Mouse (Mus musculus): Measurements from ENCODE around the gene Itih1.

The Itih1 gene

DNA sequence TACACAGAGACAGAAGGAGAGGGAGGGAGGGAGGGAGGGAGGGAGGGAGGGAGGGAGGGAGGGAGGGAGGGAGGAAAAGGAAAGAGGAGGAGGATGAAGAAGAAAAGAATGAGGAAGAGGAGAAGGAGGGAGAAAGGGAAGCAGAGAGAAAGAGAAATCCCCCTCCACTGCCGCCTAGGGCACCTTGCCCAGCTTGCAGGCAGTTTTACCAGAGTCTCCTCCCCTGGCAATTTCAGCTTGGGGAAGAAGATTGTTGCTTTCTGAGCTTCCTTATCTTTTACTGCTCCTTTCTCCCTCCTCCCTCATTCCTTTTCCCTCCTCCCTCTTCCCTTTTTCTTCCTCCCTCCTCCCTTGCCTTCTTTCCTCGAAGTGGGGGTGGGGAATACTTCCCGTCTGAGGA is 40.1 kb downstream of the Itih1 start:
- DNase-seq, result no peak

- DNase-seq, result no peak
Measured at GRCm38 (mm10) chr14:30902628-30903027, 40.5 kb downstream of the Itih1 start.

DNA sequence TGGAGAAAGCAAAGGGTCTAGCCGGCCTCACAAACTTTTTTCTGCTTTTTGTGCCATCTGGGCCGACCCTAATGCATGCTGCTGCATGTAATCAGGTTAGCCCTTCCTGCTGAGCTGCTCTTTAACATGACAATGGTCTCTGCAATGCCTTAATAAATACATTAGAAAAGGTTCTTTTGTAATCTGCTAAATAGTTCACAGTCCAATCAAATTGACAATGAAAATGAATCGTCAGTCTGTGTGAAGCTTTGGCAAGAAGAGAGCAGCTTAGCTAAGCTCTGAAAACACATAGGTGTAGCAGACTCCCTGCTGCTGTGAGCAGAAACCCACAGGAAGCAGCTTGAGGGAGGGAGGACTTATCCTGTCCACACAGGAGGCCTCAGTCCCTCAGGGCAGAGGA is 43.1 kb downstream of the Itih1 start:
- no peak for DNase-seq

GRCm38 (mm10) chr14:30888271-30888732 is 54.8 kb downstream of the Itih1 start:
- DNase-seq, result peak; percentile 27 to 56

GRCm38 (mm10) chr14:30886204-30886603 is 56.9 kb downstream of the Itih1 start, which contains the start of gene Itih4:
Itih4 (plus strand) TSS chr14:30886476.
- DNase-seq, result no peak

DNA sequence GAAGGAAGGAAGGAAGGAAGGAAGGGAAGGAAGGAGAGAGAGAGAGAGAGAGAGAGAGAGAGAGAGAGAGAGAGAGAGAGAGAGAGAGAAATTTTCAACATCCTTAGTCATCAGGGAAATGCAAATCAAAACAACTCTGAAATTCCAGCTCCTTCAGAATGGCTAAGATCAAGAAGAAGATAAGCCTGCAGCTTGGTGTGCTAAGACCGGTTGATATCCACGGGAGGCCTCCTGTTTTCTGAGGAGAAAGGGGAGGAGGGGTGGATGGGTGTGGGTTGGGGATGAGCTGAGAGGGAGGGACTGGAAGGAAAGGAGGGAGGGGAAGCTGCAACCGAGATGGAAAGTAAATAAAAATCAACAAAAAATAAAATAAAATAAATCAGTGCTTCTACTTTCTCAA is 57.8 kb downstream of the Itih1 start:
- DNase-seq, result no peak

GRCm38 (mm10) chr14:30881718-30882108 is 61.4 kb downstream of the Itih1 start:
- no peak for DNase-seq

DNA sequence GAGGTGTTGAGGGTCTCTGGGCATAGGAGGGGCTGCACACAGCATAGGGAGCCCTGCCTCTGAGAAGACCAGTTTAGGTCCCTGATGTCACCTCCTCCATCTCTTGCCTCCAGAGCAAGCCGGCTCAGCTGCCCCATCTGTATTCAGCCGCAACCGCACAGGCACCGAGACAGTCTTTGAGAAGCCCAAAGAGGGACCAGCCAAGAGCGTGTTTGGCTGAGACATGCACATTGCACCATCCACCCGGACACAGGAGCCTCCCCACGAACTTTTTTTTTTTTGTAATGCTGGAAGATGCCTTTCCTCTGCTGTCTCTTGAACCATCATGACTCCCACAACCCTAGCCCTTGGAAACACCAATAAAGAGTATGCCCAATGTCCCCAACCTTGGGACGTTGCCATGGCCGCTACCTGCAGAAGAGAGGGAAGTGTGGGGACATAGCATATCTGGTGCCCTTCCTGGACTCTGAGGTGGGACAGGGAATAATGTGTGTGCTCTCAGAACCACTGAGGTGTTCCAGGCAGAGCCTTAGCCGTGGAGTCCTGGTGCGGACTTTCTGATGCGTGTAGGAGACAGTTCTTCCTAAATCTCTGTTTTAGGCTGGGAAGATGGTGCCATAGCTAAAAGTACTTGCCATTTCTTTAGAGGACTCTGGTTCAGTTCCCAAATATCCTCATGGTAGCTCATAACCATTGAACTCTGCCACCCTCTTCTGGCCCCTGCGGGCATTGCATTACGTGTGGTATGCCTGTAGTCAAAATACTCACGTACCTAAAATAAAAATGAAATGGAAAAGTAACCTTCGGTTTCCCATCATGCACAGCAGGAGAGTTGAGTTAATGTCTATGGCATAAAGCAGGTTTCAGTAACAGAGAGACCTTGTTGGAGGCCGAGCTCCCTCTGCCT is 62.0 kb downstream of the Itih1 start:
- DNase-seq, result peak; percentile 45 to 69

- DNase-seq, result no peak
Measured at GRCm38 (mm10) chr14:30880251-30880650, 62.8 kb downstream of the Itih1 start.

GRCm38 (mm10) chr14:30879794-30880193 is 63.3 kb downstream of the Itih1 start:
- DNase-seq, result no peak
